Mouse (Mus musculus) liver, postnatal 0 days (tissue): ENCODE measurements at regions not wholly inside any gene's neighbourhood (a gene's known extent, or its start where the extent isn't known, plus 50 kb on each side); places are given as distances from the start of the nearest gene placed in this dataset.

ENCODE experiments used
- ATAC-seq: fragments of 200-750 bp; cut with Nextera tagmentation; 2 replicates; pipeline ENCODE4 v1.8.0; 2017; ENCODE audit warnings: mild to moderate bottlenecking, moderate library complexity
- DNase-seq: peaks from one replicate; pipeline ENCODE4 v3.0.0-alpha.2; 2016
- H3K27ac ChIP-seq: fragments of 300-500 bp; sonication (generic); 2 replicates; pipeline ENCODE4 v1.5.1; 2014; ENCODE audit warnings: antibody characterized with exemption, moderate library complexity, mild to moderate bottlenecking, low read depth
- H3K27me3 ChIP-seq: fragments of 300-500 bp; sonication (generic); 2 replicates; pipeline ENCODE4 v1.6.1; 2014; ENCODE audit warnings: low read length, control low read depth, mixed read lengths; ENCODE audit not compliant: insufficient read depth
- H3K36me3 ChIP-seq: fragments of 300-500 bp; sonication (generic); replicated peaks from 2 replicates; pipeline ENCODE4 v1.6.1; 2014; ENCODE audit warnings: mild to moderate bottlenecking, control low read depth, low read length, moderate library complexity, mixed read lengths; ENCODE audit not compliant: insufficient read depth
- H3K4me1 ChIP-seq: fragments of 300-500 bp; sonication (generic); 2 replicates; pipeline ENCODE4 v1.6.1; 2014; ENCODE audit warnings: antibody characterized with exemption, mild to moderate bottlenecking, control low read depth; ENCODE audit not compliant: insufficient read depth
- H3K4me2 ChIP-seq: fragments of 300-500 bp; sonication (generic); 2 replicates; pipeline ENCODE4 v1.6.1; 2014; ENCODE audit warnings: low read depth, mild to moderate bottlenecking, low read length, moderate library complexity, mixed read lengths
- H3K4me3 ChIP-seq: fragments of 300-500 bp; sonication (generic); 2 replicates; pipeline ENCODE4 v1.5.1; 2014; ENCODE audit warnings: low read depth, low read length
- H3K9ac ChIP-seq: fragments of 300-500 bp; sonication (generic); replicated peaks from 2 replicates; pipeline ENCODE4 v1.6.1; 2014; ENCODE audit warnings: mild to moderate bottlenecking, moderate library complexity
- H3K9me3 ChIP-seq: fragments of 300-500 bp; sonication (generic); 2 replicates; pipeline ENCODE4 v1.6.1; 2016; ENCODE audit warnings: mild to moderate bottlenecking, control low read depth, low read length, mixed read lengths
- CTCF ChIP-seq: sonication (generic); IDR thresholded peaks from 2 replicates; pipeline ENCODE4 v1.5.1; 2016; ENCODE audit warnings: antibody characterized with exemption, low read depth
- EP300 ChIP-seq: IDR thresholded peaks from 2 replicates; pipeline ENCODE4 v1.6.1; 2016; ENCODE audit warnings: antibody characterized with exemption, low read depth, mild to moderate bottlenecking
- WGBS: fragments of 180-500 bp; shearing (Covaris S2); extraction: QIAGEN DNeasy Blood & Tissue Kit; methylation state at CpG from one replicate; pipeline ENCODE4 v1.1.7; 2014; ENCODE audit not compliant: insufficient replicate concordance; 5-methylcytosine and 5-hydroxymethylcytosine counted together

- no peaks in the 10 kb centered on the region for H3K9me3 ChIP-seq
- no peaks in the 10 kb centered on the region for H3K36me3 ChIP-seq
- DNase-seq = no peak
- H3K27ac ChIP-seq = no peak overlapping the region
- H3K4me1 ChIP-seq = no peaks in the 10 kb centered on the region
- H3K4me3 ChIP-seq = no peak overlapping the region
- H3K9ac ChIP-seq = no peak overlapping the region
- TF ChIP-seq EP300 (no peak), CTCF (no peak)
- no peak for ATAC-seq
- H3K4me2 ChIP-seq = no peak overlapping the region
- H3K27me3 ChIP-seq = no peaks in the 10 kb centered on the region
Observed at GRCm38 (mm10) chr10:126133957-126134356, 168.0 kb downstream of the Lrig3 start.

- H3K9me3 ChIP-seq = no peaks in the 10 kb centered on the region
- no peak for TF ChIP-seq EP300
- no peak for TF ChIP-seq CTCF
- no peak overlapping the region for H3K27ac ChIP-seq
- no peak overlapping the region for H3K9ac ChIP-seq
- H3K4me3 ChIP-seq = no peak overlapping the region
- WGBS = 89% methylated on average over 12 of the region's 12 CpGs
- no peaks in the 10 kb centered on the region for H3K27me3 ChIP-seq
- H3K36me3 ChIP-seq = no peaks in the 10 kb centered on the region
- ATAC-seq = no peak
- H3K4me2 ChIP-seq = no peak overlapping the region
- DNase-seq = no peak
- H3K4me1 ChIP-seq = no peaks in the 10 kb centered on the region
Observed at GRCm38 (mm10) chr10:126138585-126138984, 172.6 kb downstream of the Lrig3 start.

- Histone ChIP-seq H3K36me3 (no peaks in the 10 kb centered on the region), H3K9me3 (no peaks in the 10 kb centered on the region), H3K27ac (no peak overlapping the region), H3K9ac (no peak overlapping the region), H3K4me1 (no peaks in the 10 kb centered on the region), H3K4me2 (no peak overlapping the region), H3K4me3 (no peak overlapping the region), H3K27me3 (no peaks in the 10 kb centered on the region)
- ATAC-seq = no peak
- no peak for TF ChIP-seq CTCF
- no peak for TF ChIP-seq EP300
- WGBS = 74% methylated on average over 7 of the region's 7 CpGs
- no peak for DNase-seq
Observed at GRCm38 (mm10) chr10:126141586-126141985, 175.6 kb downstream of the Lrig3 start.

- no peak overlapping the region for H3K4me3 ChIP-seq
- TF ChIP-seq EP300 = no peak
- TF ChIP-seq CTCF = no peak
- H3K36me3 ChIP-seq = no peaks in the 10 kb centered on the region
- H3K4me1 ChIP-seq = no peaks in the 10 kb centered on the region
- no peak for ATAC-seq
- no peaks in the 10 kb centered on the region for H3K9me3 ChIP-seq
- H3K27me3 ChIP-seq = no peaks in the 10 kb centered on the region
- H3K9ac ChIP-seq = no peak overlapping the region
- DNase-seq = no peak
- no peak overlapping the region for H3K27ac ChIP-seq
- WGBS = 82% methylated on average over 10 of the region's 10 CpGs
- no peak overlapping the region for H3K4me2 ChIP-seq
Observed at GRCm38 (mm10) chr10:126143833-126144232, 177.9 kb downstream of the Lrig3 start.

- 81% methylated on average over 12 of the region's 12 CpGs for WGBS
- no peak for DNase-seq
- Histone ChIP-seq H3K4me3 (no peak overlapping the region), H3K27ac (no peak overlapping the region), H3K4me2 (no peak overlapping the region), H3K9me3 (no peaks in the 10 kb centered on the region), H3K4me1 (no peaks in the 10 kb centered on the region), H3K27me3 (no peaks in the 10 kb centered on the region), H3K9ac (no peak overlapping the region), H3K36me3 (no peaks in the 10 kb centered on the region)
- TF ChIP-seq EP300 (no peak), CTCF (no peak)
- ATAC-seq = no peak
Observed at GRCm38 (mm10) chr10:126144609-126145202, 178.7 kb downstream of the Lrig3 start.

GRCm38 (mm10) chr10:126157300-126157699, 191.3 kb downstream of the Lrig3 start:
- WGBS = 69% methylated on average over 4 of the region's 4 CpGs
- TF ChIP-seq CTCF = no peak
- no peak for TF ChIP-seq EP300
- Histone ChIP-seq H3K36me3 (no peaks in the 10 kb centered on the region), H3K4me3 (no peak overlapping the region), H3K4me2 (no peak overlapping the region), H3K27ac (no peak overlapping the region), H3K4me1 (no peaks in the 10 kb centered on the region), H3K27me3 (no peaks in the 10 kb centered on the region), H3K9me3 (no peaks in the 10 kb centered on the region), H3K9ac (no peak overlapping the region)
- ATAC-seq (no peak), DNase-seq (no peak)

GRCm38 (mm10) chr10:126165215-126165614, 199.2 kb downstream of the Lrig3 start:
- DNase-seq = no peak
- TF ChIP-seq CTCF (no peak), EP300 (no peak)
- Histone ChIP-seq H3K27ac (no peak overlapping the region), H3K4me1 (no peaks in the 10 kb centered on the region), H3K36me3 (no peaks in the 10 kb centered on the region), H3K9ac (no peak overlapping the region), H3K9me3 (no peaks in the 10 kb centered on the region), H3K27me3 (no peaks in the 10 kb centered on the region), H3K4me2 (no peak overlapping the region), H3K4me3 (no peak overlapping the region)
- 50% methylated on average over 5 of the region's 5 CpGs for WGBS
- ATAC-seq = no peak
